ENCODE assay signal across 19 mouse cellular contexts in the genomic region with DNA sequence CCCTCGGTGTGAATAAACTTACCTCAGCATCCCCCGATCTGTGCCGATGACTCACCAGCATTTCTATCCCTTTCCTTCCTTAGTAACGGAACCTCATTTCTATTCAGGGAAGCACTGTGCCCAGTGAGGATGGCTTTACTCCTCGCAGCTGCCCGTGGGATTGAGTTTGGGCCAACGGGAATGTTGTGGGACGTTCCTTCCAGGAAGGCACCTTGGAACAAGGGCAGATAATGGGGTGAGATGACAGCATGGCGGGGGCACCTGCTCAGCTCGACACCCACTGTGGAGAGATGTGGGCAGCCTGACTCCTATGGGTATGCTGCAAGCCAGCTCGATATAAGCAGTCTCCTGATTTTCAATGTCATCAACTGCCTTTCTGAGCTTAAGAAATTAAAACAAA. TPM values are rescaled to one million over a fixed set of nuclear protein-coding genes. Genes with fewer than 3 reads are reported as not detected.
A peak's percentile ranks its signal among the peaks of the same experiment; 100 is the strongest.
DNase-seq lines count a peak whose midpoint lies in the region; ATAC-seq and TF ChIP-seq lines count a peak whose summit lies in the region.
"Had no signal": no experiment of that assay in that cellular context is flagged by ENCODE, and none has a peak within 500 bp of the region (broad histone marks: within the 10 kb centered on the region; RNA-seq: fewer than 3 reads in every experiment).

No protein-coding gene starts in this region.

- H3K9ac ChIP-seq in stomach, postnatal 0 days (ENCODE audit: low read length), result no peak overlapping the region
- no peak overlapping the region for H3K9ac ChIP-seq in heart, embryonic 11.5 days (ENCODE audit: low read depth, low read length)
- H3K9ac ChIP-seq: embryonic facial prominence, embryonic 13.5 days; heart, embryonic 13.5 days; hindbrain, embryonic 12.5 days; liver, embryonic 14.5 days had no signal

- no peaks in the 10 kb centered on the region for H3K27me3 ChIP-seq in cerebellum, adult 2 months (ENCODE audit: control insufficient read depth, insufficient read depth, low read length)
- no peaks in the 10 kb centered on the region for H3K27me3 ChIP-seq in stomach, postnatal 0 days (ENCODE audit: control insufficient read depth, insufficient read depth, low read length)
- H3K27me3 ChIP-seq in heart, embryonic 11.5 days (ENCODE audit: control insufficient read depth, insufficient read depth, low read length), result no peaks in the 10 kb centered on the region
- H3K27me3 ChIP-seq: embryonic facial prominence, embryonic 13.5 days; heart, embryonic 13.5 days; hindbrain, embryonic 12.5 days had no signal

- no peak for TF ChIP-seq EP300 in stomach, postnatal 0 days (optimal IDR thresholded peaks at IDR 0.05)

- H3K27ac ChIP-seq in cerebellum, adult 2 months (ENCODE audit: insufficient read depth, low read length), result peak overlapping the region; percentile 89
- H3K27ac ChIP-seq in olfactory bulb, adult 2 months (ENCODE audit: insufficient read depth, low read depth, low read length), result peak overlapping the region; percentile 90
- no peak overlapping the region for H3K27ac ChIP-seq in stomach, postnatal 0 days (replicated peaks)
- H3K27ac ChIP-seq in heart, embryonic 11.5 days (ENCODE audit: low read depth, low read length), result no peak overlapping the region
- H3K27ac ChIP-seq: embryonic facial prominence, embryonic 13.5 days; forebrain, embryonic 10.5 days; heart, embryonic 13.5 days; hindbrain, embryonic 12.5 days; kidney, postnatal 0 days; liver, embryonic 14.5 days had no signal

- WGBS in cerebellum, adult 2 months, result 14% methylated on average over 11 of the region's 11 CpGs
- WGBS in olfactory bulb, adult 2 months, result 26% methylated on average over 11 of the region's 11 CpGs
- 83% methylated on average over 11 of the region's 11 CpGs for WGBS in stomach, postnatal 0 days
- WGBS in heart, embryonic 11.5 days (ENCODE audit: insufficient replicate concordance), result 83% methylated on average over 11 of the region's 11 CpGs

- H3K4me1 ChIP-seq in cerebellum, adult 2 months (ENCODE audit: control insufficient read depth, insufficient read depth, low read length), result peaks cover 42% of the 10 kb centered on the region
- H3K4me1 ChIP-seq in olfactory bulb, adult 2 months (ENCODE audit: control insufficient read depth, insufficient read depth, low read length), result peaks cover 26% of the 10 kb centered on the region
- no peaks in the 10 kb centered on the region for H3K4me1 ChIP-seq in stomach, postnatal 0 days (replicated peaks; ENCODE audit: control insufficient read depth, insufficient read depth)
- no peaks in the 10 kb centered on the region for H3K4me1 ChIP-seq in heart, embryonic 11.5 days (ENCODE audit: control insufficient read depth, insufficient read depth, low read length)
- H3K4me1 ChIP-seq: embryonic facial prominence, embryonic 13.5 days; forebrain, embryonic 10.5 days; hindbrain, embryonic 12.5 days had no signal

- no peaks in the 10 kb centered on the region for H3K9me3 ChIP-seq in stomach, postnatal 0 days (ENCODE audit: control insufficient read depth, low read length)
- no peaks in the 10 kb centered on the region for H3K9me3 ChIP-seq in heart, embryonic 11.5 days (replicated peaks; ENCODE audit: control insufficient read depth, low read length)
- H3K9me3 ChIP-seq: embryonic facial prominence, embryonic 13.5 days; forebrain, embryonic 10.5 days; heart, embryonic 13.5 days; hindbrain, embryonic 12.5 days had no signal

- no peak for TF ChIP-seq CTCF in cerebellum, adult 2 months (IDR thresholded peaks at IDR 0.05; ENCODE audit: borderline replicate concordance, insufficient read depth, low read depth, low read length)
- no peak for TF ChIP-seq CTCF in olfactory bulb, adult 2 months (IDR thresholded peaks at IDR 0.05; ENCODE audit: insufficient read depth, low read depth, low read length)
- TF ChIP-seq CTCF in stomach, postnatal 0 days (IDR thresholded peaks at IDR 0.05; ENCODE audit: low read depth), result no peak

- DNase-seq in cerebellum, adult 2 months, result peak; percentile 63 to 65
- DNase-seq in cerebellum, adult 9-11 months, result peak; percentile 62
- peak; percentile 53 for DNase-seq in layer of hippocampus, adult 9-11 months
- DNase-seq in stomach, postnatal 0 days (ENCODE audit: low spot score), result no peak
- no peak for DNase-seq in urinary bladder, adult 2 months (ENCODE audit: low spot score)
- DNase-seq: adrenal gland, postnatal 10 days; B cell, adult 2 months; gastrocnemius, adult 2 months; lung, postnatal 10 days had no signal

- no peak overlapping the region for H3K4me3 ChIP-seq in cerebellum, adult 2 months (replicated peaks; ENCODE audit: insufficient read depth, low read depth, low read length)
- H3K4me3 ChIP-seq in olfactory bulb, adult 2 months (ENCODE audit: insufficient read depth, low read depth, low read length), result no peak overlapping the region
- no peak overlapping the region for H3K4me3 ChIP-seq in stomach, postnatal 0 days (ENCODE audit: low read depth, low read length)
- no peak overlapping the region for H3K4me3 ChIP-seq in heart, embryonic 11.5 days (ENCODE audit: low read depth, low read length)
- H3K4me3 ChIP-seq: embryonic facial prominence, embryonic 13.5 days; forebrain, embryonic 10.5 days; gastrocnemius, adult 2 months; heart, embryonic 13.5 days; hindbrain, embryonic 12.5 days had no signal

- no peaks in the 10 kb centered on the region; the same call in 1 of the 2 replicates for H3K36me3 ChIP-seq in stomach, postnatal 0 days (ENCODE audit: control insufficient read depth, insufficient read depth, low read length)
- peaks cover 2% of the 10 kb centered on the region for H3K36me3 ChIP-seq in heart, embryonic 11.5 days (ENCODE audit: control insufficient read depth, insufficient read depth, low read length)

- H3K4me2 ChIP-seq in stomach, postnatal 0 days (replicated peaks; ENCODE audit: low read depth), result no peak overlapping the region
- no peak overlapping the region for H3K4me2 ChIP-seq in heart, embryonic 11.5 days
- H3K4me2 ChIP-seq: embryonic facial prominence, embryonic 13.5 days; heart, embryonic 13.5 days; hindbrain, embryonic 12.5 days had no signal

- no peak for ATAC-seq in cerebellum, adult (ENCODE audit: insufficient number of reproducible peaks, low FRiP score, low TSS enrichment)
- no peak for ATAC-seq in stomach, postnatal 0 days (ENCODE audit: low FRiP score, low TSS enrichment)
- ATAC-seq in heart, embryonic 11.5 days (replicated peaks; ENCODE audit: insufficient number of reproducible peaks, low FRiP score, low TSS enrichment), result no peak
- ATAC-seq: intestine, embryonic 16.5 days had no signal

- no peak for TF ChIP-seq POLR2A in cerebellum, adult 2 months (IDR thresholded peaks at IDR 0.05; ENCODE audit: borderline replicate concordance, insufficient read depth, low read length)
- TF ChIP-seq POLR2A in olfactory bulb, adult 2 months (IDR thresholded peaks at IDR 0.05; ENCODE audit: insufficient read depth, low read depth, low read length), result no peak

RNA-seq across cellular contexts. Expression of a gene that starts 53.1 kb away (rescaled TPM):
- 479 and 518 TPM in 2 replicates for polyA plus RNA-seq in cerebellum, adult 2 months (2012; rRNA removed)
- 150 and 183 TPM in 2 replicates for polyA plus RNA-seq in olfactory bulb, adult 2 months (2012; ENCODE audit: insufficient read depth, insufficient read length, low replicate concordance, missing spikeins)
- polyA plus RNA-seq in stomach, postnatal 0 days (2015; fragmentation: Nextera tagmentation; extraction: Ambion mirVana), result 4.0 and 4.2 TPM in 2 replicates
- polyA plus RNA-seq in urinary bladder, adult 2 months (2012; rRNA removed), result 3.0 and 3.9 TPM in 2 replicates
- polyA plus RNA-seq in heart, embryonic 11.5 days (2014; fragmentation: Nextera tagmentation; extraction: Ambion mirVana), result 2.4 and 2.7 TPM in 2 replicates

Comparison
In these comparisons a context has a peak if more than half of its experiments do, and no peak if none do; other contexts are left out.
1. DNase-seq: peak in cerebellum, adult 2 months (2 of 2), cerebellum, adult 9-11 months (single experiment) and layer of hippocampus, adult 9-11 months (single experiment); none in stomach, postnatal 0 days (single experiment) and urinary bladder, adult 2 months (single experiment).
2. H3K27ac ChIP-seq: peak in cerebellum, adult 2 months (single experiment) and olfactory bulb, adult 2 months (single experiment); none in stomach, postnatal 0 days (single experiment) and heart, embryonic 11.5 days (single experiment).
3. RNA of a gene that starts 53.1 kb away (polyA plus RNA-seq): 479 to 518 TPM in cerebellum, adult 2 months and 150 to 183 TPM in olfactory bulb, adult 2 months; 4.0 to 4.2 TPM in stomach, postnatal 0 days, 3.0 to 3.9 TPM in urinary bladder, adult 2 months and 2.4 to 2.7 TPM in heart, embryonic 11.5 days; every median in the first group is over 10 times any median in the second.